Mouse (Mus musculus) cerebellum, postnatal 14 days (tissue): Measurements from ENCODE around the gene Klhl15.

Source experiments
- DNase-seq, 2 experiments: peaks; one replicate each; pipeline ENCODE4 v3.0.0; 2021; ENCODE audit warnings: mixed read lengths in 2 of 2

The Klhl15 gene

DNA sequence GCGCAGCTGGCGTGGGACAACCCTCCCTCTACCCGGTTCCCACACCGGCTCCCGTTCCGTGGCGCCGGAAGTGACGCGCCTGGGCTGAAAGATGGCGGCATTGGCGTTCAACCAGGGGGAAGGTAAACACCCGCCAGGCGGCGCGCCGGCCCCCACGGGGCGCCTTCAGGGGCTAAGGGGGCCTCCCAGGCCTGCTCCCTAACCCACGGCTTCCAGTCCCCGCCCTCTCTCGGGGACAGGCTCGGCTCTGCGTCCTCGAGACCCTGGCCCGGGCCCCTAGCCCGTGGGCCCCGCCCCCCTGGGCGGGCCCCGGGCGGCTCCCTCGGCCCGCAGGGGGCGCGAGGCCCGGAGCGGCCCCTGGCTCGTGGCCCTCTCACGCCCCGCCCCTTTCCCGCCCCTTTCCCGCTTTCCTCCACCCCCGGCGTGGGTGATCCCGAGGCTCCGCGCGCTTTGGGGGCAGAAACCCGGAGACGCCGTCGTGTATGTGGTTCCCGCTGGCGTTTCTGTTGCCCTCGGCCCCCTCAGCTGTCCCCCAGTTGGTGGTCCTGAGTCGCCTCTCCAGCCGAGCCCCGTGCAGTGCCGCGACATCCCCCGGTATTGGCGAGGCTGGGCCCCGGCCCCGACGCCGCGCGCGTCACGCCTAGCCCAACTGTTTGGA lies at the start of gene Klhl15:
TSS of gene Klhl15 (plus strand) at position 68 of the 658 bp plus-strand sequence.
- DNase-seq = peak; percentile 81 to 83

- DNase-seq = no peak
These were observed 49.2 kb upstream of the Klhl15 start for GRCm38 (mm10) chrX:94185156-94185555.

DNA sequence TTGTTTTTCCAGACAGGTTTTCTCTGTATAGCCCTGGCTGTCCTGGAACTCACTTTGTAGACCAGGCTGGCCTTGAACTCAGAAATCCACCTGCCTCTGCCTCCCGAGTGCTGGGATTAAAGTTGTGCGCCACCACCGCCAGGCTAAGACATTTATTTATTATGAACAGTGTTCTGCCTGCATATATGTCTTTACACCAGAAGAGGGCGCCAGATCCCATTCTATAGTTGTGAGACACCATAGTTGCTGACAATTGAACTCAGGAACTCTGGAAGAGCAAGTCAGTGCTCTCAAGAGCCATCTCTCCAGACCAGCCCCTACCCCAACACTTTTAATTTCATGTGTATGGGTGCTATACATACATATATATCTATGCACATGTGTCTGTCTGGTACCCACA lies 40.5 kb upstream of the Klhl15 start:
- peak in 1 of 2 experiments; percentile 45 for DNase-seq

GRCm38 (mm10) chrX:94197789-94198188 lies 36.6 kb upstream of the Klhl15 start:
- DNase-seq = peak in 1 of 2 experiments; percentile 77

DNA sequence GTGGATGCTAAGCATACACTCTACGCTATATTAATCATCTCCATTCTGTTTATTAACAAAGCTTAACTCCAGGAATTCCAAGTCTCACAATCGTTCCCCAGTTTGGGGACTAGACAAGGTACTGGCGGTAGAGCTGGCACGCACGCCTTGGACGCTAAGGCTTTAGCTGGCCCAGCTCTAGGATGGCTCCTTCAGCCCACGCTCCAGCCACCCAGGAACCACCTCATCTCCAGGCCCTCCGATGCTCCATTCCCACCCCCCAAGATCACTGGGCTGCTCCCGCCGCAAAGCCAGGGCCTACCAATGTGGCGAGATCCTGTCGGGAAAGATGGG lies 22.2 kb upstream of the Klhl15 start:
- DNase-seq = no peak

- DNase-seq = peak; percentile 91 to 97
These were observed 21.6 kb upstream of the Klhl15 start, which contains the start of gene Eif2s3x for GRCm38 (mm10) chrX:94212597-94213321. Gene Eif2s3x, minus strand, starts transcription at chrX:94212862.

GRCm38 (mm10) chrX:94213384-94213783 lies 21.0 kb upstream of the Klhl15 start:
- DNase-seq = peak; percentile 16 to 19

- DNase-seq = peak in 1 of 2 experiments; percentile 12
These were observed 967 bp upstream of the Klhl15 start for GRCm38 (mm10) chrX:94233432-94233831.

DNA sequence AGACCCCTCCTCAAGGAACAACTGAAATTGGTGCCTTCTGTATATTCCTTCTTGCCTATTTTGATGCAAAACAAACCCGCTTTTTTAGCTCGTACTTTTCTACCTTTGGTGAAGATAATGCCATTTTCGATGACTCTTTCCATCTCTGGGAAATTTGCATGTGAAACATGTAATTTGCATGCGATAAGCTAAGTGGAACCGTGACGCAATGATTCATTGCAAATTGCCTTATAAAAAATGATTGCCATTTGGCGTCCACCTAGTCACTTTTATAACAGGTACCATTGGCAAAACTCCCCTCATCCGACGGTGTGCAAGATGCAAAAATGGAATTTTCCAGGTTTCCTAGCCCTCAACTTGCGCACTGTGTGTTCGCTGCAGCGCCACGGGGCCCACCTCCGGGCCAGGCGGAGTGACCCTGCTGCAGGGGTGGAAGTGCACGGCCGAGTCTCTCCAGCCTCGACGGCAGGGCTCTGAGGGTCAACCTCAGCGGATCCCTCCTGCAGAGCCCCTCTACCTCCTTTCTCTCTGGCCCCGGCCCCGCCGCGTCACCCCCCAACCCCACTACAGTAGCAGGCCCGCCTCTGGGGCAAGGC lies 365 bp upstream of the Klhl15 start:
- DNase-seq = no peak

DNA sequence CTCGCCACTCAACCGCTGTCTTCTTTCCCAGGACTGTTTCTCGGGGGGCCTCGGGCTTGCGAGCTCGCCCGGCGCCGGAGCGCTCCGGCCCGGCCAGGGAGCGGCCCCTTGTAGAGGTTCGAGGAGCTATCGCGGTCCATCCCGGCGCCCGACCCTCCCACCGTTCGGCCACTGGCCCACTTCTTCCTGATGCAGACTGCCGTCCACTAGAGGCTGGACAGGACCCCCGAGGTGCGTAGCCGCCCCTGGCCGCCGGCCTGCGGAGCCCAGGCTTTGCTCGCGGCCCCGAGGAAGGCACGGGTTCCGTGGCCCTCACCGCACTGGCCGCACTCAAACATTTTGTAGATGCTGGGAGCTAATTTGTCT lies 774 bp downstream of the Klhl15 start:
- peak; percentile 51 to 60 for DNase-seq

GRCm38 (mm10) chrX:94235601-94236000 lies 1.2 kb downstream of the Klhl15 start:
- DNase-seq = peak in 1 of 2 experiments; percentile 4

DNA sequence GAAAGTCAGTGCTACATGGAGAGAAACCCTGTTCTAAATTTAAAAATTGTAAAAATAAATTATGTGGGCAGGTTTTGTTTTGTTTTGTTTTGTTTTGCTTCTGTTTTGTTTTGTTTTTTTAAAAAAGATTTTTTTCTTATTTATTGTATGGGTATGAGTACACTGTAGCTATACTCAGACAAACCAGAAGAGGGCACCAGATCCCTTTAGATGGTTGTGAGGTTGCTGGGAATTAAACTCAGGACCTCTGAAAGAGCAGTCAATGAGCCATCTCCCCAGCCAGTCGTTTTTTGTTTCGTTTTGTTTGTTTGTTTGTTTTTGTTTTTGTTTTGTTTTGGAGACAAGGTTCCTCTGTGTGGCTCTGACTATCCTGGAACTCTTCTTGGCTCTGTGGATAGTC lies 54.5 kb downstream of the Klhl15 start:
- peak; percentile 44 to 49 for DNase-seq

GRCm38 (mm10) chrX:94302928-94303327 lies 68.5 kb downstream of the Klhl15 start:
- DNase-seq = no peak

- DNase-seq = no peak
These were observed 86.9 kb downstream of the Klhl15 start for GRCm38 (mm10) chrX:94321036-94321902.
